Mouse (Mus musculus): ENCODE measurements at regions not wholly inside any gene's neighbourhood (a gene's known extent, or its start where the extent isn't known, plus 50 kb on each side); places are given as distances from the start of the nearest gene placed in this dataset.

- no peaks in the 10 kb centered on the region for H3K4me1 ChIP-seq (ENCODE audit: control insufficient read depth in 1 of 2, insufficient read depth in 2 of 2, low read length in 2 of 2)
- H3K4me3 ChIP-seq (ENCODE audit: control insufficient read depth in 1 of 2, insufficient read depth in 1 of 2, low read depth in 2 of 2, low read length in 2 of 2), result no peak overlapping the region
- H3K36me3 ChIP-seq (ENCODE audit: control insufficient read depth in 1 of 2, insufficient read depth in 2 of 2, low read length in 2 of 2), result no peaks in the 10 kb centered on the region
- H3K9ac ChIP-seq (ENCODE audit: control insufficient read depth, low read depth, low read length, poor library complexity, severe bottlenecking), result no peak overlapping the region
- TF ChIP-seq CTCF (IDR thresholded peaks at IDR 0.05 in 2 of 3, conservative IDR thresholded peaks at IDR 0.05 in 1 of 3; ENCODE audit: control insufficient read depth in 1 of 3, insufficient read depth in 1 of 3, low read depth in 2 of 3, low read length in 3 of 3, poor library complexity in 1 of 3, severe bottlenecking in 1 of 3) (no peak), MAZ (IDR thresholded peaks at IDR 0.05; ENCODE audit: low read depth, low read length) (no peak), POLR2AphosphoS2 (IDR thresholded peaks at IDR 0.05; ENCODE audit: low read length) (no peak), RCOR1 (IDR thresholded peaks at IDR 0.05; ENCODE audit: low read depth, low read length) (no peak), USF2 (IDR thresholded peaks at IDR 0.05; ENCODE audit: borderline replicate concordance in 1 of 2, insufficient read depth in 1 of 2, low read depth in 1 of 2, low read length in 2 of 2) (no peak), ZC3H11A (IDR thresholded peaks at IDR 0.05; ENCODE audit: low read depth, low read length) (no peak), JUND (IDR thresholded peaks at IDR 0.05; ENCODE audit: low read depth, low read length) (no peak), SMC3 (IDR thresholded peaks at IDR 0.05; ENCODE audit: low read depth, low read length) (no peak), BHLHE40 (IDR thresholded peaks at IDR 0.05; ENCODE audit: borderline replicate concordance, low read depth, low read length) (no peak), GABPA (IDR thresholded peaks at IDR 0.05; ENCODE audit: low read depth, low read length) (no peak), EP300 (IDR thresholded peaks at IDR 0.05; ENCODE audit: low read depth in 1 of 2, low read length in 2 of 2) (no peak), TAL1 (IDR thresholded peaks at IDR 0.05; ENCODE audit: low read length) (no peak), POLR2AphosphoS5 (IDR thresholded peaks at IDR 0.05; ENCODE audit: borderline replicate concordance, low read depth, low read length) (no peak), MAX (IDR thresholded peaks at IDR 0.05; ENCODE audit: low read length) (no peak)
- no peak for DNase-seq (ENCODE audit: low read depth, low spot score)
- H3K27me3 ChIP-seq (ENCODE audit: control insufficient read depth in 1 of 2, insufficient read depth in 2 of 2, low read length in 2 of 2), result no peaks in the 10 kb centered on the region
- H3K79me2 ChIP-seq (ENCODE audit: control insufficient read depth, insufficient read depth, low read length, poor library complexity), result no peaks in the 10 kb centered on the region
- no peaks in the 10 kb centered on the region for H3K9me3 ChIP-seq (replicated peaks; ENCODE audit: insufficient read depth, low read length)
- H3K27ac ChIP-seq (ENCODE audit: control insufficient read depth, low read depth, low read length), result no peak overlapping the region
Measured at GRCm38 (mm10) chr11:112238960-112239884, 542.8 kb upstream of the Sox9 start.

GRCm38 (mm10) chr11:112252548-112252947, 529.5 kb upstream of the Sox9 start:
- no peaks in the 10 kb centered on the region; a peak in 1 of 4 replicates for H3K27me3 ChIP-seq (ENCODE audit: control insufficient read depth in 1 of 2, insufficient read depth in 2 of 2, low read length in 2 of 2)
- H3K79me2 ChIP-seq (ENCODE audit: control insufficient read depth, insufficient read depth, low read length, poor library complexity), result no peaks in the 10 kb centered on the region
- no peak overlapping the region for H3K27ac ChIP-seq (ENCODE audit: control insufficient read depth, low read depth, low read length)
- H3K9ac ChIP-seq (ENCODE audit: control insufficient read depth, low read depth, low read length, poor library complexity, severe bottlenecking), result no peak overlapping the region
- no peaks in the 10 kb centered on the region for H3K9me3 ChIP-seq (replicated peaks; ENCODE audit: insufficient read depth, low read length)
- DNase-seq (ENCODE audit: low read depth, low spot score), result no peak
- no peak overlapping the region for H3K4me3 ChIP-seq (ENCODE audit: control insufficient read depth in 1 of 2, insufficient read depth in 1 of 2, low read depth in 2 of 2, low read length in 2 of 2)
- no peaks in the 10 kb centered on the region for H3K36me3 ChIP-seq (ENCODE audit: control insufficient read depth in 1 of 2, insufficient read depth in 2 of 2, low read length in 2 of 2)
- H3K4me1 ChIP-seq (ENCODE audit: control insufficient read depth in 1 of 2, insufficient read depth in 2 of 2, low read length in 2 of 2), result no peaks in the 10 kb centered on the region
- TF ChIP-seq RAD21 (IDR thresholded peaks at IDR 0.05; ENCODE audit: low read depth, low read length) (no peak), JUND (IDR thresholded peaks at IDR 0.05; ENCODE audit: low read depth, low read length) (no peak), POLR2A (IDR thresholded peaks at IDR 0.05; ENCODE audit: control insufficient read depth in 1 of 2, insufficient read depth in 1 of 2, low read depth in 1 of 2, low read length in 2 of 2, poor library complexity in 1 of 2) (no peak), RCOR1 (IDR thresholded peaks at IDR 0.05; ENCODE audit: low read depth, low read length) (no peak)
